Mouse (Mus musculus) embryo, embryonic 11.5 days (tissue): ENCODE results near the gene Tmco1.
A peak's percentile ranks its signal among the peaks of the same experiment; 100 is the strongest.
"Not testable (repeated sequence)": the region's sequence is repeated elsewhere in the genome, so short reads cannot be mapped to it uniquely, and the experiment has no call there.

ENCODE experiments used
- DNase-seq: peaks from one replicate; pipeline ENCODE4 v3.0.0-alpha.2; 2012; ENCODE audit warnings: low read depth, low spot score

The Tmco1 gene

GRCm38 (mm10) chr1:167331106-167331505 is 22.9 kb downstream of the Tmco1 start:
- DNase-seq: no peak

DNA sequence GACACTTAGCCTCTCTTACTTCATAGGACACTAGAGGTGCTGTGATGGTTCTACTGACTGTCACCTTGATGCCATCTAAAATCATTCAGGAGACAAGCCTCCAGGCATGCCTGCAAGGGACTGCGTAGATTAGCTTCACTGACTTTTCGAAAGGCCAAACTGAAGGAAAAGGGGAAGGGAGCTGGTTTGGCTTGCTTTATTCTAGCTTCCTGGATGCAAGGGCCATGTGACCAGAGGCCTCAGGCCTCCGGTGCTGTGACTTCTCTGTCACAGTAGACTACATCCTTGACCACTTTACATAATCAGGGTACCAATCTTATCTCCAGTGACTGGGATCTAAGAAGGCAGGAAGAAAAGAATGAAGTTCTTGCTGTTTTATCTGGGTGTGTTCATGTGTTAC is 28.2 kb downstream of the Tmco1 start:
- no peak for DNase-seq

DNA sequence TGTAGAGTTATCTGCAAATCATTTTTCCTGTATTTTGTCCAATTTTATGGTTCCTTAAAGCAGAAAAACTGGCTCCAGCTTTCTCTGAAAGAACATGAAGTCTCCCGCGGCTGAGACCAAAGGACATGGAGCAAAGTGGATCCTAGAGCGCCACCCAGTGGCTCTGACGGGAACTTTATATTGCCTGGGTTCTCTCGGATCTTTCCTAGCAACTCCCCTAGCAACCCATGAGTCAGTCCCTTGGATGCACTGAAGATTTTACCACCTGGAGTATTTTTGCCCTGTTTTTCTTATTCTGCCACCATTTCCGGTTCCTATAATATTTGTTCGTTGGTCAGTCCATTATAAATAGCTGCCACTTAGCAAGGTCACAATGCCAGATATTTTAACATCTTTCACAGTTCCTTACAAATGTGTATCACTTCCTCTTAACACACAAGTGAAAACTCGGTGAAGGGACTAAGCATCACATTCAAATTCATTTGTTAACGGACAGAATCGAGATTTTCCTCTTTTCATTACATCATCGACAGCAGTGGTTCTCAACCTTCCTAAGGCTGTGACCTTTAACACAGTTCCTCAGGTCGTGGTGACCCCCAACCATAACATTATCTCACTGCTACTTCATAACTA is 29.4 kb downstream of the Tmco1 start:
- DNase-seq: peak; percentile 71

DNA sequence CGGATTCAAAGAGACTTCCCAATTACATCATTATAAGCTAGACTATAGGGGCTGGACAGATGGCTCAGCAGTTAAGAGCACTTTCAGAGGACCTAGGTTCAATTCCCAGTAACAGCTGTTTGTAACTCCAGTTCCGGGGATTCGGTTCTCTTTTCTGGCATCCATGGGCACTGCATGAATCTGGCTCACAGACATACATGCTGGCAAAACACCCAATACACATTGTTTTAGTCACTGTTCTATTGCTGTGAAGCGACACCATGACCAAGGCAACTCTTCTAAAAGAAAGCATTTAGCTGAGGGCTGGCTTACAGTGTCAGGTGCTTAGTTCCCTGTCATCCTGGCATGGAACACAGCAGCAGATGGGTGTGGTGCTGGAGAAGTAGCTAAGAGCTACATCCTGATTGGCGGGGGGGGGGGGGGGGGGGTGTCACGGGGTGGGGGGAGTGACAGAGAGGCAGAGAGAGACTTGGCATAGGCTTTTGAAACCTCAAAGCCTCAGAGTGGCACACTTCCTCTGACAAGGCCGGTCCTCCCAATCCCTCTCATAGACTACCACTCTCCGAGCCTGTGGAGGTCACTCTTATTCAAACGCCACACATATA is 31.1 kb downstream of the Tmco1 start:
- no peak for DNase-seq

DNA sequence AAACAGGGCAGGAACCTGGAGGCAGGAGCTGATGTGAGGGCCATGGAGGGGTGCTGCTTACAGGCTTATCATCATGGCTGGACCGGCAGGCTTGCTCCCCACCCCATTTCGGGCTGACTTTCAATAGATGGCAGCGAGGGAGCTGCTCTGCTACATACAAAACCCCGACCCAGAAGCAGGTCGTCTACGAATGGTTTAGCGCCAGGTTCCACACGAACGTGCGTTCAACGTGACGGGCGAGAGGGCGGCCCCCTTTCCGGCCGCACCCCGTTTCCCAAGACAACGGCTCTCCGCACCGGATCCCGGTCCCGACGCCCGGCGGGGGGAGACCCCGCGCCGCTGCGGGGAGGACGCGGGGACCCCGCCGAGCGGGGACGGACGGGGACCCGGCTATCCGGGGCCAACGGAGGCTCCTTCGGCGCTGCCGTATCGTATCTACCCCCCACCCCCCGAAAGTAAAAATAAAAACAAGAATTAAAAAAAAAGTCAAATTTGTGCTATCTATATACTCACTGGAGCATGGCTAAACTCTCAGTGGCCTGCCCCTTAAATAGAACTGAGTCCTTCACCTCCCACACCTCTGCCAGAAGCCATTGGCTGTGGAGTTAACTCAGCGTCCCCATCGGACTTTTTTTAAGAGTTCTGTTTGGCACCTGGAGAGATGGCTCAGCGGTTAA is 32.1 kb downstream of the Tmco1 start:
- DNase-seq: no peak

DNA sequence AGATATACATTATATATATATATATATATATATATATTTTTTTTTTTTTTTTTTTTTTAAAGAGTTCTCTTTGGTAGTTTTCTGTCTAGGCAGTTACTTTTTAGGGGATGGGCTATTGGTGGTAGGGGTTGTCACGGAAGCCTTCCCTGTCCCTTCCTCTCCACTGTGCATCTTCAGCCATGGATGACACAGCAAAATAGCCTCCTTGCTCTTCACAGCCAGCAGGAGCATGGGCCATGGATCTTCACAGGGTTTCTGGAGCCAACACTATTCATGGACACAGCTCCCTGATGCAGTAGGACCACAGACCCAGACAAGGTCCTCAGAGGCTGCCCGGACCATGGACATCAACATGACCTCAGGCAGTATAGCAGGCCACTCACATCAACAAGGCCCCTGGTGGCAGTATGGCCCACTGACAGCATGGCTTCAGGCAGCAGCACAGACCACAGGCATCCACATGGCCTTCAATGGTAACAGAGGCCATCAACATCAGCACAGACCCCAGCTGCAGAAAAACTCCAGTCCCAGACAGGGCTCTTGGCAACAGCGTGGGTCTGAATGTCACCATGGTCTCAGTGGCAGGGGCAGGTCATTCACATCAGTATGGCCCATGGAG is 32.8 kb downstream of the Tmco1 start:
- DNase-seq: no peak

DNA sequence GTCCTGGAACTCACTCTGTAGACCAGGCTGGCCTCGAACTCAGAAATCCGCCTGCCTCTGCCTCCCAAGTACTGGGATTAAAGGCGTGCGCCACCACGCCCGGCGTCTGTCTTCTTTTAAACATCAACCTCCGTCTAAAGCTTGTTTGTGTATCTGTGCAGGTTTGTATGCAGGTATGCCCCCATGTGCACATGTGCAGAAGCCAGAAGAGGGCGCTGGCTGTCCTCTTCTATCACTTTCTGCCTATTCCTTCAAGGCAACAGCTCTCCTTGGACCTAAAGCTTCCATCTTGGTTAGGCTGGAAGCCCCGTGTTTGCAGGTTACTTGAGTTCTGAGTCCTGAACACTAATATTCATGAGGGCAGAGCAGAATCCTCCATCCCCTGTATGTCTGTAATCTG is 34.7 kb downstream of the Tmco1 start:
- DNase-seq: no peak

GRCm38 (mm10) chr1:167345994-167346520 is 37.9 kb downstream of the Tmco1 start:
- not testable (repeated sequence) for DNase-seq

GRCm38 (mm10) chr1:167349206-167349605 is 41.0 kb downstream of the Tmco1 start:
- not testable (repeated sequence) for DNase-seq

DNA sequence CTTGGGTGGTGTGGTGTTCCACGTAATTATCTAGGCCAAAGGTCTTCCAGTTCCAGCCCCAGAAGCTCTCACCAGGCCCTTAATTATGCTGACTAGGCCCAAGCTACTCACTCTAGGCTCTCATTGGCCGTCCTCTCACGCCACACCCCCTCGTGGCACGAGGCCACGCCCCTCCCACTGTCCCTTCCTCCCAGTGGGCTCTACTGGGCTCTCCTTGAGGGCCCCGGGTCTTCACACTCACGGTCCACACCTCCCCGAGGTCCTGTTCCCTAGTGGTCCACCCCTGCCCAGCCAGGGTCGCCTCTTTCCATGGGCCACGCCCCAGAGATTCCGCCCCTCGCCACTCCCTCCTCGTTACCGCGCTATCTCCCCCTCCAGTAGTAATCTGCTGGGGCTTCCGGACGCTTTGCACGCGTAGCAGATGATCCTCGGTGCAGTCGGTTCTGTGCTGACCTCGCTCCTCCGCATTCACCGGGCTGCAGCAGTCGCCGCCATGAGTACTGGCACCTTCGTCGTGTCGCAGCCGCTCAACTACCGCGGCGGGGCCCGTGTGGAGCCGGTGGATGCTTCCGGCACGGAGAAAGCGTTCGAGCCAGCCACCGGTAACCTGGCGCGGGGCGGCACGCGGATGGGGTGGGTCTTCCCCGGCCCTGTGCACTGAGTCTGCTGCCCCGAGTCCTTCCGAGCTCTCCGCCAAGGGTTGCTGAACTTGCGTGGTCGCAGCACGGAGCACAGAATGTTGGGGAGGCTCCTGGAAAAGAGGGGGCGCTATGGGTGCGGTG is 41.8 kb downstream of the Tmco1 start, which contains the start of gene Aldh9a1:
Gene Aldh9a1, plus strand, starts transcription at position 177 of the 782 bp plus-strand sequence.
- DNase-seq: peak; percentile 80

- DNase-seq: no peak
Observed at GRCm38 (mm10) chr1:167350597-167351415, 42.6 kb downstream of the Tmco1 start.

DNA sequence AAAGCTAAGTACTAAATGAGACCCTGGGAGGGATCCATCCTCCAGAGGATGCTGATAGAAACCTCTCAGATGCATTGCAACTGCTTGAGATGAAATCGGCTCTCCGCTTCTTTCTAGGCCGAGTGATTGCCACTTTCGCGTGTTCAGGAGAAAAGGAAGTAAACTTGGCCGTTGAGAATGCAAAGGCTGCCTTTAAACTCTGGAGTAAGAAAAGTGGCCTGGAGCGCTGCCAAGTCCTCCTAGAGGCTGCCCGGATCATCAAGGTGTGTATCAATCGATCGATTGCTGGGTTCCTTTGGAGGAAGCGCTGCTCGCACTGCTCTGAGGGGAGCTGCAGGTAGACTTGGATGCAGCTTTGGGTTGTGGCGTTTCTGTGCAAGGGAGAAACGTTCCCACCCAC is 44.2 kb downstream of the Tmco1 start:
- no peak for DNase-seq

DNA sequence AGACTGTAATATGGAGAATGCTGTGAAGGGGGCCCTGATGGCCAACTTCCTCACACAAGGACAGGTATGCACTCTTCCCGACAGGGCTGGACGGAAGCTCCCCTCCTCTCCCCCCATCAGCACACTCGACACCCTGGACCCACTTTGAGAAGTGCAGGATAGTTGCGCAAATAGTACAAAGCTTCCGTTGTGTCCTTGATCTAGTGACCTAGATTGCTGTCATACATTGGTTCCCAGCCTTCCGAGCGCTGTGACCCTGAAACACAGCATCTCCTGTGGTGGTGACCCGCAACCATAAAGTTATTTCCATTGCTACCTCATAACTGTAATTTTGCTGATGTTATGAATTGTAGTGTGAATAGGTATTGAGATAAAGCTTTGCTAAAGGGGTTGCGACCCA is 49.2 kb downstream of the Tmco1 start:
- no peak for DNase-seq

GRCm38 (mm10) chr1:167358731-167359130 is 50.6 kb downstream of the Tmco1 start:
- no peak for DNase-seq

DNA sequence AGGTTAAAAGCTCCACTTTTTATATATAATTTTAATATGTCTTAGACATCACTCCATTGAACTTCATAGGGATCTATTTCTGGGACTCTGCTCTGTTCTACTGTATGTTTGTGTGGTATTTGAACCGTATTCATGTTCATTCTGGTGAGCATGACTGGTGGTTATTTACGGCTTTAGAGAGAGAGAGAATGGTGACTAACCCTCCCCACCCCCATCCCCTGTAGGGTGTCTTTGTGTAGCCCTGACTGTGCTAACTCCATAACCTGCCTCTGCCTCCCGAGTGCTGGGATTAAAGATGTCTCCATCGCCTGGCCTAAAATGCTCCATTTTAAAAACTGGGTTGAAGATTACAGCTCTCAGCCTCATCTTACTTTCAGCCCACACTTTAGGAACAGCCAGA is 52.1 kb downstream of the Tmco1 start:
- DNase-seq: no peak

GRCm38 (mm10) chr1:167362819-167363218 is 54.6 kb downstream of the Tmco1 start:
- no peak for DNase-seq

DNA sequence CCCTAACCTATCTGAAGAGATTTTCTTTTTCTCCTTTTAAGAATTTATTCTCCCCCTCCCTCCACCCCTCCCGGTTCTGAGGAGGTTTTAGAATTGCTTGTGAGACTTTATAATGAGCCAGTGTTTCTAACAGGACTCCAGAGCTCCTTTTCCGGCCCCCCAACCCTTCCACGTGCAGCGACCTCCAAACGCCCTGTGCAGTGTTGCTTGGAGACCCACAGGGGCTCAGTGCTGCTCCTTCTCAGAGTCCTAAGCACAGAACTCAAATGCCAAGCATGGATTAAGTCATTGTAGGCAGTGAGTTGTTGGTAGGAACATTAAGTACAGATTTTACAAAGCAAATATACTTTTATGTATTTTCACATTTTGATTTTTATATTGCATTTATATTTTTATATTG is 55.1 kb downstream of the Tmco1 start:
- DNase-seq: no peak

- no peak for DNase-seq
Observed at GRCm38 (mm10) chr1:167365808-167366207, 57.6 kb downstream of the Tmco1 start.

GRCm38 (mm10) chr1:167366621-167367020 is 58.4 kb downstream of the Tmco1 start:
- DNase-seq: no peak

GRCm38 (mm10) chr1:167368018-167368417 is 59.8 kb downstream of the Tmco1 start:
- no peak for DNase-seq

- DNase-seq: no peak
Observed at GRCm38 (mm10) chr1:167368513-167368912, 60.3 kb downstream of the Tmco1 start.
